Comparison of ENCODE assay signal across 11 mouse cellular contexts in the genomic region with DNA sequence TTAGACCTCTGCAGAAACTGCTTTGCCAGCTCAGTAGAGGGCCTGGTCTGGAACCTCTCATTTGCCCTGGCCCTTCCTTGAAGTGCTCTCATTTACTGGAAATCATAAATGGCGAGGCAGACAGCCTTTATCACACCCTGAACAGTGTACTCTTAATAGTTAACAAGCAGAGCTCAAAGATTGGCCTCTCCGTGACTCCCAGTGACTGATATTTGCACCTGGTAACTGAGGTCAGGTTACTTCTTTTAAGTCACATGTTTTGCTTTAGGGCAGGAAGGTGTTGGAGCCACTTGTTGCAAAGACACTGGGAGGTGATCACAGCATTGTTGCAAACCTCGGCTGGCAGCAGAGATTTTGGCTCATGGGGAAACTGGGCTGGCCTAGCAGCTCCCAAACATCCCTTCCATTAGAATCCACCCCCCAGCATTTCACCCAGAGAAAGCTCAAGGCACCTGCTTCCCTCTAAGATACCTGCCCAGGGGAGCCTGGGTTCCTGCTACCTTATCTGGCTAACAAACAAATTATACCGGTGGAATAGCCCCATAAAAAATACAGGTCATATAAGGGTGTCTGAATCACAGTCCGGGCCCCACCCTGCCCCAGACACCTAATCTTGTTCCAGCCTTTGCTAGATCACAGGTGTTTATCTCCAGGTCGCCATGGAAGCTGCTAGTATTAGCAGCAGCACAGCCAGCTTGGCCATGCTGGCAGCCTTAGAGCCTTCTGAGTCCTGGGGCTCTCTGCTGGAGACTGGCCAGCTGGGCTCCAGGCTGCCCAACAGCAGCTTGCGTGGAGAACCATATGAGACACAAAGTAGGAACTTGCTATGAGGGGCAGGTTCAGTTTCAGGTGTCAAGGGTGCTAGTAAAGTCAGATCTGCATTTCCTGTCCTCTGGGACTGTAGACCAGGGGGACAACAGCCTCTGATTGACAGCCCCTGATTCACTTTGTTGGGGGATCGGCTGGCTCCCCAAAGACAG. TPM values are rescaled to one million over a fixed set of nuclear protein-coding genes. Genes with fewer than 3 reads are reported as not detected.
DNase-seq lines count a peak whose midpoint lies in the region; ATAC-seq lines count a peak whose summit lies in the region.
"Had no signal": no experiment of that assay in that cellular context is flagged by ENCODE, and none has a peak within 500 bp of the region (broad histone marks: within the 10 kb centered on the region; RNA-seq: fewer than 3 reads in every experiment).

No protein-coding gene starts in this region.

- no peaks in the 10 kb centered on the region for H3K9me3 ChIP-seq in kidney, embryonic 15.5 days (replicated peaks)
- no peaks in the 10 kb centered on the region for H3K9me3 ChIP-seq in forebrain, embryonic 12.5 days
- H3K9me3 ChIP-seq: hindbrain, embryonic 12.5 days had no signal

- peaks cover 4% of the 10 kb centered on the region; the same call in 1 of the 2 replicates for H3K4me1 ChIP-seq in kidney, embryonic 15.5 days
- H3K4me1 ChIP-seq in forebrain, embryonic 12.5 days, result no peaks in the 10 kb centered on the region
- H3K4me1 ChIP-seq: hindbrain, embryonic 12.5 days had no signal

- no peak overlapping the region for H3K4me3 ChIP-seq in kidney, embryonic 15.5 days (replicated peaks)
- no peak overlapping the region for H3K4me3 ChIP-seq in forebrain, embryonic 12.5 days (replicated peaks)
- H3K4me3 ChIP-seq: hindbrain, embryonic 12.5 days had no signal

- no peak overlapping the region for H3K4me2 ChIP-seq in kidney, embryonic 15.5 days
- H3K4me2 ChIP-seq in forebrain, embryonic 12.5 days, result no peak overlapping the region
- H3K4me2 ChIP-seq: hindbrain, embryonic 12.5 days had no signal

- H3K27ac ChIP-seq in kidney, embryonic 15.5 days, result no peak overlapping the region
- H3K27ac ChIP-seq in forebrain, embryonic 12.5 days, result no peak overlapping the region
- H3K27ac ChIP-seq: hindbrain, embryonic 12.5 days; macrophage had no signal

- peak; percentile 47 for DNase-seq in adrenal gland, postnatal 10 days
- no peak for DNase-seq in adrenal gland, adult 18-20 months (ENCODE audit: low spot score in 2 of 2)
- DNase-seq in kidney, postnatal 10 days, result peak; percentile 35
- peak; percentile 41 for DNase-seq in NIH3T3 (ENCODE audit: low read depth)
- peak; percentile 85 for DNase-seq in large intestine, adult 2 months (ENCODE audit: low read depth, low spot score)
- DNase-seq in layer of hippocampus, postnatal 36 days, result no peak

- no peak; the same call in 1 of the 2 replicates for ATAC-seq in kidney, embryonic 15.5 days (replicated peaks; ENCODE audit: low FRiP score)
- ATAC-seq in forebrain, embryonic 12.5 days (ENCODE audit: low FRiP score), result no peak

- no peaks in the 10 kb centered on the region for H3K36me3 ChIP-seq in kidney, embryonic 15.5 days
- no peaks in the 10 kb centered on the region for H3K36me3 ChIP-seq in forebrain, embryonic 12.5 days (replicated peaks)
- H3K36me3 ChIP-seq: hindbrain, embryonic 12.5 days had no signal

- 48% methylated on average over 8 of the region's 8 CpGs for WGBS in kidney, embryonic 15.5 days
- WGBS in large intestine, adult 2 months, result 31% methylated on average over 8 of the region's 8 CpGs
- 72% methylated on average over 8 of the region's 8 CpGs for WGBS in forebrain, embryonic 12.5 days

- H3K9ac ChIP-seq in kidney, embryonic 15.5 days, result no peak overlapping the region
- H3K9ac ChIP-seq in forebrain, embryonic 12.5 days, result no peak overlapping the region
- H3K9ac ChIP-seq: hindbrain, embryonic 12.5 days had no signal

- H3K27me3 ChIP-seq in kidney, embryonic 15.5 days, result peaks cover 5% of the 10 kb centered on the region; the same call in 1 of the 2 replicates
- no peaks in the 10 kb centered on the region; the same call in 1 of the 2 replicates for H3K27me3 ChIP-seq in forebrain, embryonic 12.5 days
- H3K27me3 ChIP-seq: hindbrain, embryonic 12.5 days had no signal

RNA-seq across cellular contexts. Expression of a gene that starts 19.1 kb away (rescaled TPM):
- 1 to 10 TPM; 5.7 to 7.9 TPM for total RNA-seq in adrenal gland, postnatal 10 days (2021)
- 1 to 10 TPM; 5.2 to 6.1 TPM for total RNA-seq in adrenal gland, adult 18-20 months (2021)
- polyA plus RNA-seq in kidney, embryonic 15.5 days (2015; fragmentation: Nextera tagmentation; extraction: Ambion mirVana), result 1.3 and 1.6 TPM in 2 replicates
- polyA plus RNA-seq in large intestine, adult 2 months (2012; rRNA removed), result 15.6 and 19.5 TPM in 2 replicates
- polyA plus RNA-seq in forebrain, embryonic 12.5 days (2016; fragmentation: Nextera tagmentation; extraction: Ambion mirVana), result 0.36 TPM in 1 of 2 replicates, not detected in the other
- 1 to 10 TPM; 8.0 to 9.5 TPM for total RNA-seq in layer of hippocampus, postnatal 36 days (2021)
- polyA plus RNA-seq: hindbrain, embryonic 12.5 days; neural tube, embryonic 11.5 days had no signal

RNA-seq across cellular contexts. Expression of a gene that starts 51.5 kb away (rescaled TPM):
- total RNA-seq in adrenal gland, postnatal 10 days (2021), result 10 to 100 TPM; 33.7 to 40.7 TPM
- 10 to 100 TPM; 38.9 to 63.4 TPM for total RNA-seq in adrenal gland, adult 18-20 months (2021)
- polyA plus RNA-seq in kidney, embryonic 15.5 days (2015; fragmentation: Nextera tagmentation; extraction: Ambion mirVana), result 12.6 and 14.1 TPM in 2 replicates
- polyA plus RNA-seq in large intestine, adult 2 months (2012; rRNA removed), result 29.0 and 47.8 TPM in 2 replicates
- polyA plus RNA-seq in forebrain, embryonic 12.5 days (2016; fragmentation: Nextera tagmentation; extraction: Ambion mirVana), result 7.8 and 7.9 TPM in 2 replicates
- total RNA-seq in layer of hippocampus, postnatal 36 days (2021), result 1 to 10 TPM; 9.2 to 9.3 TPM

Comparison
In these comparisons a context has a peak if more than half of its experiments do, and no peak if none do; other contexts are left out.
1. DNase-seq: peak in adrenal gland, postnatal 10 days (single experiment), kidney, postnatal 10 days (single experiment), NIH3T3 (single experiment) and large intestine, adult 2 months (single experiment); none in adrenal gland, adult 18-20 months (0 of 2) and layer of hippocampus, postnatal 36 days (0 of 2).